Mouse (Mus musculus): Measurements from ENCODE around the gene Ap1s3. TPM values are rescaled to one million over a fixed set of nuclear protein-coding genes. Genes with fewer than 3 reads are reported as not detected.
A peak's percentile ranks its signal among the peaks of the same experiment; 100 is the strongest.

Ap1s3 gene
- total RNA-seq, 2 experiments from 2014 or later, result 1.7 to 2.1 TPM

GRCm38 (mm10) chr1:79598385-79599178, 73.2 kb downstream of the Ap1s3 start:
- peak; percentile 15 for DNase-seq (ENCODE audit: low spot score in 2 of 2)

DNA sequence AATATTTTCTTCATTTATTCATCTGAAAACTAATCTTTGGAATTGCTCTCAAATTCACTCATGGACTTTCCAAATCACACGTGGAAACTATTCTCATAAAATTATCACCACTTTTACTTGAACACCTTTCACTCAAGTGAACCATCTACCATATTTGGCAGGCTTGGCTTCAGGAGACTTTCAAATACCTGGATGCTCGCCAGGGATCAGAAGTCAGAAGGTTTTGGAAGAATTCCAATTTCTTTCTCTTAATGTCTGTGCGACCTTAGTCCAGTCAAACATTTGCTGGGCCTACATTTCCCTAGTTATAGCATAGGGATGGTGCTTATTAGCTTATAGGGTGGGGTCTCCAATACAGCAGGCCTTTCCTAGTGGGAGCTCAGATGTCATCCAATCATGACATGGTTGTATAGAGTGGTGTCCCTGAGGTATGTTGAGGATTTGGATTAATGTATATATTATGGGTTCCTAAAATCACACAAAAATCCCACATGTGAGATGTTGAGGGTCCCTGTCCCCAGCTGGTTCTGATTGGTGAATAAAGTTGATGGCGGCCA, 79.0 kb downstream of the Ap1s3 start:
- no peak for DNase-seq (ENCODE audit: low spot score in 2 of 2)

GRCm38 (mm10) chr1:79591091-79591490, 80.7 kb downstream of the Ap1s3 start:
- DNase-seq (ENCODE audit: low spot score in 2 of 2), result no peak

GRCm38 (mm10) chr1:79589971-79590763, 81.6 kb downstream of the Ap1s3 start:
- no peak for DNase-seq (ENCODE audit: low spot score in 2 of 2)

- no peak for DNase-seq (ENCODE audit: low spot score in 2 of 2)
Measured at GRCm38 (mm10) chr1:79589424-79589823, 82.3 kb downstream of the Ap1s3 start.

DNA sequence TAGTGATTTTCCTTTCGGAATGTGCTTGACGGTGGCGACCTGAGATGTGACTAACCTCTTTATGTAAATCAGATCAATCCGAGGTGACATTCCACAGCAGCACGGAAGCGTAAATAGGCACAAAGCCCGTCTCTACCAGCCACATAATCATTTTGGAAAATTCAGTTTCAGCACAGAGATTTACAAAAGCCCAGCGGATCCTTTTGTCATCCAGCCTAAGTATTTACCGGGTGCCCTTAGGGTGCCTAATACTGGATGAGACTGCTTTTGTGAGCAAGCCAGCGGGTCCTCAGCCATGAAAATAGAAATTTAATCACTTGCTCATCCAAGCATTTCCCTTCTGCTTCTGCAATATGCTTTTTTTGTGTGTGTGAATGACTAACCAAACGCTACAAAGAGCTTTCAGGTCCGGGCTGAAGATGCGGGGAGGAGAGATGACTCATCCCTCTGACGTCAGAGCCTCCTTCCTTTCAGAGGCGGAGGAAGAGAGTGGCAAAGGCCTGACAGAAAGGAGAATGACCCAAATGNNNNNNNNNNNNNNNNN, 90.6 kb downstream of the Ap1s3 start:
- peak; percentile 36 to 49 for DNase-seq (ENCODE audit: low spot score in 2 of 2)

DNA sequence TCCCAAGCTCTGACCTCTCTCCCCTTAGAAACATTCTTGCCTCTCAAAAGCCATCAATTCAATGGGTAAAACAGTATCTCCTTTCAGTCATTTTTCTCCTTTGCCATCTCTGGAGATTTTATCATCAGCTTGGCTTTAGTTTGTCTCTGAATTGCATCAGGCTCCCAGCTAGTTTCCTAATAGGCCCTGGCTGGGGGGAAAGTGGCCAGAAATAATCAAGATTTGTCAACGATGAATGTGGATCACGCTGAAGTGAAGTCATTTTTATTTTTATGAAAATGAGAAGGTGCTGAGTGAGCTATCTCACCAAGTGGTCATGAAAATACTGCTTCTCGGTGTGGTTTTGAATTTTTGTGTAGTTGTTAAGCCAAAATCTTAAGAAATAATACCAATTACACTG, 94.4 kb downstream of the Ap1s3 start:
- DNase-seq (ENCODE audit: low spot score in 2 of 2), result no peak

DNA sequence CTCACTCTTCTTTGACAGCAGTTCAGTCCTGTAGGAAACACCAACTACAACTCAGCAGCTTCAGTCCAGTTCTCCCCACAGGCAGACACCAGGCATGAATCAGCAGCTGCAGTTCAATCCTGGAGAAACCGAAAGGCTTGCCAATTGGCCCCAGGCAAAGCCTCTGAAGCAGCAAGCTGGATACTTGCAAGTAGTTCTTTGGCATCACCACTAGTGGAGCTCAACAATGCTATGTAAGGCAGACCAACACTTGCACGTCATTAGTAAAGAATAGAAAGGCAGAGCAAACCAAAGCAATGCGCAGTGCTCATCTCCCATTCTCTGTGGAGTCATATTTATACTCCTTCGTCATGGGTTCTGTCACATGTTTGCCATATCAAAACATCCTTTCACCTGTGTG, 99.9 kb downstream of the Ap1s3 start:
- no peak for DNase-seq (ENCODE audit: low spot score in 2 of 2)

DNA sequence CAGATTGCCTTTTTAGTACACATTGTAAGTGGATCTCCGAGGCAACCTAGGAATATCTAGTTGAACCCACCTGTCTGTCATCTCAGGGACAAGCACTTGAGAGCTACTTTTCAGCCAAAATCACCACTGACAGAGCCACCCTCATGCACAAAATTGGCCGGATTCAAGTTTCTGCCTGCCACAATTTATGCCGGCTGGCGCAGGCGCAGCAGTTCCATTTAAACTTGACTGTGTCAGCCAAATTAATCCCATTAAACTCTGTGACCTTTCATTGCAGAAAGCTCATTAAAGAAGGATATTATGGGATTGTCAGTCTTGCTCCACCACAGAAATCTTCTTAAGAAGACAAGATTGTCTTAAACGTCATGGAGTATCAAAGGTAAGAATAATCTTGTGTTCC, 100.6 kb downstream of the Ap1s3 start:
- DNase-seq (ENCODE audit: low spot score in 2 of 2), result no peak

DNA sequence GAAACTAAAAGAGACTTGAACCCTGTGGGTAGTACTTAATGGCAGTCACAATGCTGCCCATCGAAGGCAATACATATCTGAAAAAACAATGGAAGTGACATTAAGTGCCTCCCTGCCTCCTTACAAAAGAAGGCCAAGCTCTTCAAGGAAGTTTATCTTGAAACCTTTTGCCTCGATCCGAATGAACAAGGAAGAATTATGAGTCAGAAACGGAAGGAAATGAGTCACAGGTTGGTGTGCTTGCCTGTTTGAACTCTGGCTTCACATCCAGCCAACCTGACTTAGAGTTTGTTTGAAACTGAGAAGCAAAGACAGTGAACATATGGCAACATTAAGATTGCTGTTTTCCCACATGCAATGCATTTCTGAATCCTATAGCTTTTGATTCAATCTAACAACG, 110.6 kb downstream of the Ap1s3 start:
- no peak for DNase-seq (ENCODE audit: low spot score in 2 of 2)

Other genes with a start within 250 kb of the Ap1s3 start
- gene Scg2, start 231.9 kb downstream of the Ap1s3 start, total RNA-seq (2021), result 100 to 1,000 TPM; 165 to 170 TPM
- 10 to 100 TPM; 21.8 to 22.5 TPM for gene Mrpl44, start 104.0 kb upstream of the Ap1s3 start, total RNA-seq (2021)
- 10 to 100 TPM; 37.5 to 39.9 TPM for gene Wdfy1, start 104.2 kb upstream of the Ap1s3 start, total RNA-seq (2021)
- gene Serpine2, start 189.2 kb upstream of the Ap1s3 start, total RNA-seq (2021), result 100 to 1,000 TPM; 171 to 185 TPM